Mouse (Mus musculus): ENCODE data around the gene Fam19a5. TPM values are rescaled to one million over a fixed set of nuclear protein-coding genes. Genes with fewer than 3 reads are reported as not detected.

Gene Fam19a5
- 0.45 and 0.53 TPM in 2 replicates for polyA plus RNA-seq (2015; fragmentation: Nextera tagmentation; extraction: Ambion mirVana)

DNA sequence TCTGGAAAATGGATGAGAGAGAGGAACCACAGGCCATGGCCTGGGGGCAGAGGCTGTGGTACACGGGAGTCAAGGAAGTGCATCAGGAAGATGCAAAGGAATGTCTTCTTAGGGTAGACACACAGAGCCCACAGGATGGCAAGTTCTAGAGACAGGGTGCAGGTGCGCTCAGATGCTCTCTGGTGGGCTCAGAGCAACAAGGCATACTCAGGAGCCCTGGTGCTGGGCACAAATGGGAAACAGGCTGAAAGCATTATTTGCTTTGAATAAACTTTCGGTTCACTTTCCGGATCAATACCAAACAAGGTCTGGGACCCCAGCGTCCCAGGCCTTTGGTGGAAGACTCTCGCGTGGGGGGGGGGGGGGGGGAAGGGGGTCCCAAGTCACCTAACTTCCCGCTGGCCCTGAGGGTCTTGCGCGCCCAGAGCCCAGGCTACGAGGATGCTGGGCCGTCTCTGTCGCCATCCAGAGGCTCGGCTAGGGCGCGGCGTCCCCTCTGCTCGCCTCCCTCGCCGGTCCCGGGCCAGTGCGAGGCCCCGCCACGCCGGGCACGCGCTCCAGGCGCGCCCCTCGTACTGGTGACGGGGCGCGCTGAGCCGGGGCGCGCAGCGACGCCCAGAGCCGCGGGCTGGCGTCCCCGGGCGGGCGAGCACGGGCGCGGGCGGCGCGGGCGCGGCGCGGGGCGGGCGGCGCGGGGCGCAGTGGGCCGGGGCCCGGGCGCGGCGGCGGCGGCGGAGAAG is at the start of gene Fam19a5:
Gene Fam19a5 (plus strand): TSS at position 701 of the 740 bp plus-strand sequence.
- no peaks in the 10 kb centered on the region for H3K36me3 ChIP-seq (ENCODE audit: control insufficient read depth, insufficient read depth)
- peak within 1 kb of the TSS; percentile 15; the same call in 1 of the 2 replicates for H3K9ac ChIP-seq (ENCODE audit: low read length)
- ATAC-seq (replicated peaks; ENCODE audit: extremely low read depth, insufficient read depth, low FRiP score) = 0 out of 2 replicates have a peak, but pooled peaks have one; percentile 10

GRCm38 (mm10) chr15:87501737-87502136 is 42.4 kb upstream of the Fam19a5 start:
- WGBS = 61% methylated on average over 3 of the region's 3 CpGs
- no peaks in the 10 kb centered on the region for H3K9me3 ChIP-seq (replicated peaks; ENCODE audit: control insufficient read depth, low read length)
- H3K4me1 ChIP-seq (ENCODE audit: control insufficient read depth, insufficient read depth, low read length) = no peaks in the 10 kb centered on the region
- H3K27ac ChIP-seq (ENCODE audit: low read length) = no peak overlapping the region
- ATAC-seq (replicated peaks; ENCODE audit: extremely low read depth, insufficient read depth, low FRiP score) = no peak
- no peak overlapping the region for H3K4me2 ChIP-seq (ENCODE audit: low read depth, low read length)
- H3K27me3 ChIP-seq (ENCODE audit: control insufficient read depth, insufficient read depth, low read length) = no peaks in the 10 kb centered on the region; the same call in 1 of the 2 replicates
- H3K36me3 ChIP-seq (ENCODE audit: control insufficient read depth, insufficient read depth) = no peaks in the 10 kb centered on the region
- no peak overlapping the region for H3K4me3 ChIP-seq (ENCODE audit: low read length)
- H3K9ac ChIP-seq (ENCODE audit: low read length) = no peak overlapping the region

More for the DNA sequence above, at the start of gene Fam19a5:
- peak within 1 kb of the TSS; percentile 50 for H3K4me3 ChIP-seq (ENCODE audit: low read length)
- 2% methylated on average over 42 of the region's 67 CpGs for WGBS
- no peak within 1 kb of the TSS for H3K27ac ChIP-seq (ENCODE audit: low read length)
- H3K4me2 ChIP-seq (ENCODE audit: low read depth, low read length) = peak within 1 kb of the TSS; percentile 74
- H3K4me1 ChIP-seq (ENCODE audit: control insufficient read depth, insufficient read depth, low read length) = peaks cover 4% of the 10 kb centered on the region; the same call in 1 of the 2 replicates
- H3K27me3 ChIP-seq (ENCODE audit: control insufficient read depth, insufficient read depth, low read length) = peaks cover 75% of the 10 kb centered on the region
- H3K9me3 ChIP-seq (replicated peaks; ENCODE audit: control insufficient read depth, low read length) = no peaks in the 10 kb centered on the region

- no peak for ATAC-seq (replicated peaks; ENCODE audit: extremely low read depth, insufficient read depth, low FRiP score)
- Histone ChIP-seq H3K27me3 (ENCODE audit: control insufficient read depth, insufficient read depth, low read length) (no peaks in the 10 kb centered on the region), H3K27ac (ENCODE audit: low read length) (no peak overlapping the region), H3K9ac (ENCODE audit: low read length) (no peak overlapping the region), H3K4me3 (ENCODE audit: low read length) (no peak overlapping the region), H3K4me2 (ENCODE audit: low read depth, low read length) (no peak overlapping the region), H3K36me3 (ENCODE audit: control insufficient read depth, insufficient read depth) (no peaks in the 10 kb centered on the region), H3K9me3 (replicated peaks; ENCODE audit: control insufficient read depth, low read length) (no peaks in the 10 kb centered on the region), H3K4me1 (ENCODE audit: control insufficient read depth, insufficient read depth, low read length) (no peaks in the 10 kb centered on the region)
- WGBS = 52% methylated on average over 3 of the region's 3 CpGs
Observed at GRCm38 (mm10) chr15:87507349-87507748, 36.8 kb upstream of the Fam19a5 start.

DNA sequence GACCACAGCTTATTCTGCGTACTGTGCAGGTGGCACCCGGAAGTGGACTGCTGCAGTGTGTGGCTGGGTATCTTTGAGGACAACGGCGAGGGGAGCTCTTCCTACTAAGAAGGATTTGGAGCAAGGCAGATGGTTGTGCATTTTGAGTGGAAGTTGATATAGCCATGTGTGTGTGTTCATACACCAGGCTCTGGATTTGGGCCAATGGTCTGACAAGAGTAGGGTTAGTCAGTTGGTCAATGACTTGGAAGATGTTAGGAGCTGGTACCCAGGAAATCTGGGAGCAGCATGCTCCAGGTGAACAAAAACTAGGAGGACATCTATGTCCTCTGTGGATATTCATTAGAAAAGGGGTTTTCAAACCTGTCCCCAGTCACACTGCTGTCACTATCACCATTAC is 33.2 kb upstream of the Fam19a5 start:
- 85% methylated on average over 4 of the region's 4 CpGs for WGBS
- no peak overlapping the region for H3K4me3 ChIP-seq (ENCODE audit: low read length)
- H3K27ac ChIP-seq (ENCODE audit: low read length) = no peak overlapping the region
- no peaks in the 10 kb centered on the region for H3K27me3 ChIP-seq (ENCODE audit: control insufficient read depth, insufficient read depth, low read length)
- no peaks in the 10 kb centered on the region for H3K4me1 ChIP-seq (ENCODE audit: control insufficient read depth, insufficient read depth, low read length)
- H3K4me2 ChIP-seq (ENCODE audit: low read depth, low read length) = no peak overlapping the region
- H3K9ac ChIP-seq (ENCODE audit: low read length) = no peak overlapping the region
- no peaks in the 10 kb centered on the region for H3K9me3 ChIP-seq (replicated peaks; ENCODE audit: control insufficient read depth, low read length)
- H3K36me3 ChIP-seq (ENCODE audit: control insufficient read depth, insufficient read depth) = no peaks in the 10 kb centered on the region
- ATAC-seq (replicated peaks; ENCODE audit: extremely low read depth, insufficient read depth, low FRiP score) = no peak

DNA sequence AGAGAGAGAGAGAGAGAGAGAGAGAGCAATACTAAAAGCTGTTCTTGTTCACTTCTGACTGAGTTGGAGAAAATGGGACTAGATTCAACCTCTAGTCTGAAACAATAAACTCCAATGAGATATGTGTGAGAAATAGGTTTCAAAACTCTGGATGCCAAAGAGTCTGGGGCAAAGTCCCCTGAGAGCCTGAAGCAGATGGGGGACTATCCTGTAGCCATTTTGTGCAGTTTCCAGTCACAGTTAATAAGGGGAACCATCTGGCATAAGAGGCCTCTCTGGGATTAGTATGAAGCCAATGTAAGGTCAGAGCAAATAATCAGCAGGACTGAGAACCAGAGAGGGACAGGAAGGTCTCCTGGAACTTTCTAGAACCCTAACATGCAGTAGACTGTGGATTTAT is 25.9 kb upstream of the Fam19a5 start:
- Histone ChIP-seq H3K36me3 (ENCODE audit: control insufficient read depth, insufficient read depth) (no peaks in the 10 kb centered on the region), H3K27me3 (ENCODE audit: control insufficient read depth, insufficient read depth, low read length) (no peaks in the 10 kb centered on the region), H3K4me1 (ENCODE audit: control insufficient read depth, insufficient read depth, low read length) (no peaks in the 10 kb centered on the region), H3K9me3 (replicated peaks; ENCODE audit: control insufficient read depth, low read length) (no peaks in the 10 kb centered on the region), H3K9ac (ENCODE audit: low read length) (no peak overlapping the region), H3K4me2 (ENCODE audit: low read depth, low read length) (no peak overlapping the region), H3K4me3 (ENCODE audit: low read length) (no peak overlapping the region), H3K27ac (ENCODE audit: low read length) (no peak overlapping the region)
- ATAC-seq (replicated peaks; ENCODE audit: extremely low read depth, insufficient read depth, low FRiP score) = no peak

DNA sequence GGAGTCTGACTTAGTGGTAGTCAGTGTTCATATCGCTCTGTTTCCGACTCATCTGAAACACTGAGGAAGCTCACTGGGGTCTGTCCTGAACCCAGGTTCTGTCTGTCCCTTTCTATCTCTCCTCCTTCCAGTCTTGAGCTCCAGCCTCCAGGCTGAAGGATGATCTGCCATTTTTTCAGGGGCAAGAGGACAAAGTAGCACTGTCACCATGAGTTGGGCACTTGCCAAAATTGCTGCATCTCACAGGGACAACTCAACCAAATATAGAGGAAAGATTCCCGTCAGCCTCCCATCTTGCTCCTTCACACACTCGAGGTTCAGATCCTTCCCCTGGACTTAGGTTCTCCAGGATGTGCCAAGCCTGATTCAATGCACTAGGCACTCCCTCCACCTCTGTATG is 14.8 kb upstream of the Fam19a5 start:
- WGBS = 71% methylated on average over 4 of the region's 4 CpGs
- H3K27me3 ChIP-seq (ENCODE audit: control insufficient read depth, insufficient read depth, low read length) = no peaks in the 10 kb centered on the region
- no peaks in the 10 kb centered on the region for H3K4me1 ChIP-seq (ENCODE audit: control insufficient read depth, insufficient read depth, low read length)
- no peak overlapping the region for H3K27ac ChIP-seq (ENCODE audit: low read length)
- no peak overlapping the region for H3K4me3 ChIP-seq (ENCODE audit: low read length)
- H3K9ac ChIP-seq (ENCODE audit: low read length) = no peak overlapping the region
- H3K36me3 ChIP-seq (ENCODE audit: control insufficient read depth, insufficient read depth) = no peaks in the 10 kb centered on the region
- H3K4me2 ChIP-seq (ENCODE audit: low read depth, low read length) = no peak overlapping the region
- no peaks in the 10 kb centered on the region for H3K9me3 ChIP-seq (replicated peaks; ENCODE audit: control insufficient read depth, low read length)
- no peak for ATAC-seq (replicated peaks; ENCODE audit: extremely low read depth, insufficient read depth, low FRiP score)

- Histone ChIP-seq H3K4me3 (ENCODE audit: low read length) (no peak overlapping the region), H3K9ac (ENCODE audit: low read length) (no peak overlapping the region), H3K36me3 (ENCODE audit: control insufficient read depth, insufficient read depth) (no peaks in the 10 kb centered on the region), H3K4me1 (ENCODE audit: control insufficient read depth, insufficient read depth, low read length) (peaks cover 4% of the 10 kb centered on the region; the same call in 1 of the 2 replicates), H3K27me3 (ENCODE audit: control insufficient read depth, insufficient read depth, low read length) (peaks cover 55% of the 10 kb centered on the region), H3K27ac (ENCODE audit: low read length) (no peak overlapping the region), H3K4me2 (ENCODE audit: low read depth, low read length) (no peak overlapping the region), H3K9me3 (replicated peaks; ENCODE audit: control insufficient read depth, low read length) (no peaks in the 10 kb centered on the region; the same call in 1 of the 2 replicates)
- 61% methylated on average over 1 of the region's 1 CpGs for WGBS
- ATAC-seq (replicated peaks; ENCODE audit: extremely low read depth, insufficient read depth, low FRiP score) = no peak
Observed at GRCm38 (mm10) chr15:87541656-87542055, 2.4 kb upstream of the Fam19a5 start.

- no peaks in the 10 kb centered on the region for H3K9me3 ChIP-seq (replicated peaks; ENCODE audit: control insufficient read depth, low read length)
- peak; percentile 68 for ATAC-seq (replicated peaks; ENCODE audit: extremely low read depth, insufficient read depth, low FRiP score)
- H3K27ac ChIP-seq (ENCODE audit: low read length) = no peak overlapping the region
- H3K4me1 ChIP-seq (ENCODE audit: control insufficient read depth, insufficient read depth, low read length) = peaks cover 4% of the 10 kb centered on the region; the same call in 1 of the 2 replicates
- H3K27me3 ChIP-seq (ENCODE audit: control insufficient read depth, insufficient read depth, low read length) = peaks cover 81% of the 10 kb centered on the region
- H3K36me3 ChIP-seq (ENCODE audit: control insufficient read depth, insufficient read depth) = no peaks in the 10 kb centered on the region
- WGBS = under 1% methylated on average over 77 of the region's 84 CpGs
- peak overlapping the region; percentile 50 for H3K4me3 ChIP-seq (ENCODE audit: low read length)
- H3K9ac ChIP-seq (ENCODE audit: low read length) = peak overlapping the region; percentile 15; the same call in 1 of the 2 replicates
- H3K4me2 ChIP-seq (ENCODE audit: low read depth, low read length) = peak overlapping the region; percentile 74
Observed at GRCm38 (mm10) chr15:87544401-87545129, 466 bp downstream of the Fam19a5 start.

GRCm38 (mm10) chr15:87545130-87545642 is 1.1 kb downstream of the Fam19a5 start:
- H3K36me3 ChIP-seq (ENCODE audit: control insufficient read depth, insufficient read depth) = no peaks in the 10 kb centered on the region
- H3K4me1 ChIP-seq (ENCODE audit: control insufficient read depth, insufficient read depth, low read length) = peaks cover 4% of the 10 kb centered on the region; the same call in 1 of the 2 replicates
- peaks cover 79% of the 10 kb centered on the region for H3K27me3 ChIP-seq (ENCODE audit: control insufficient read depth, insufficient read depth, low read length)
- WGBS = 17% methylated on average over 18 of the region's 18 CpGs
- peak overlapping the region; percentile 74 for H3K4me2 ChIP-seq (ENCODE audit: low read depth, low read length)
- no peak for ATAC-seq (replicated peaks; ENCODE audit: extremely low read depth, insufficient read depth, low FRiP score)
- H3K4me3 ChIP-seq (ENCODE audit: low read length) = peak overlapping the region; percentile 50
- no peak overlapping the region for H3K27ac ChIP-seq (ENCODE audit: low read length)
- no peaks in the 10 kb centered on the region for H3K9me3 ChIP-seq (replicated peaks; ENCODE audit: control insufficient read depth, low read length)
- H3K9ac ChIP-seq (ENCODE audit: low read length) = no peak overlapping the region
